Mouse (Mus musculus): Measurements from ENCODE around the gene Ppp2ca. TPM values are rescaled to one million over a fixed set of nuclear protein-coding genes. Genes with fewer than 3 reads are reported as not detected.
A peak's percentile ranks its signal among the peaks of the same experiment; 100 is the strongest.
"Not testable (repeated sequence)": the region's sequence is repeated elsewhere in the genome, so short reads cannot be mapped to it uniquely, and the experiment has no call there.

The Ppp2ca gene
- polyA plus RNA-seq, 1 experiment from 2014 or later, result 59.1 TPM

DNA sequence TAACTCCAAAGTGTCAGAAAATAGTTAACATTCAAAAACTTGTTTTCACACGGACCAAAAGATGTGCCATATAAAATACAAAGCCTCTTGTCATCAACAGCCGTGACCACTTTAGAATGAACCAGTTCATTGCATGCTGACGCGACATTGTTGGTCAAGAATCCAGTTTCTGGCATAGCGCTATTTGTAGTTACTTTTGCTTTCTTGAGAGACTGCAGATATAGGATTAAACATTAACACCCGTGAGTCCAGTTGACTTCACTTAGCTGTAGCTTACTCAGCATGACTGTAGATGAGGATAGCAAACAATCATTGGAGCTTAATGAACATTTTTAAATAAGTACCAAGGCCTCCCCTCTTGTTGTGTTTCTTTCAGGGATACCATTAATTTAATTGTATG lies 23.6 kb downstream of the Ppp2ca start:
- Histone ChIP-seq H3K27ac (no peak overlapping the region), H3K9ac (no peak overlapping the region), H3K27me3 (replicated peaks) (no peaks in the 10 kb centered on the region), H3K9me3 (replicated peaks) (no peaks in the 10 kb centered on the region), H3K36me3 (peaks cover 93% of the 10 kb centered on the region), H3K4me2 (no peak overlapping the region), H3K4me1 (peaks cover 21% of the 10 kb centered on the region), H3K4me3 (no peak overlapping the region)
- no peak for ATAC-seq
- WGBS (ENCODE audit: insufficient replicate concordance), result 91% methylated on average over 6 of the region's 6 CpGs

GRCm38 (mm10) chr11:52124468-52124867 lies 26.0 kb downstream of the Ppp2ca start:
- Histone ChIP-seq H3K9me3 (replicated peaks) (no peaks in the 10 kb centered on the region), H3K27me3 (replicated peaks) (no peaks in the 10 kb centered on the region), H3K4me1 (peaks cover 17% of the 10 kb centered on the region), H3K4me3 (no peak overlapping the region), H3K27ac (peak overlapping the region; percentile 17; the same call in 1 of the 2 replicates), H3K36me3 (peaks cover 73% of the 10 kb centered on the region), H3K4me2 (no peak overlapping the region), H3K9ac (no peak overlapping the region)
- WGBS (ENCODE audit: insufficient replicate concordance), result 61% methylated on average over 4 of the region's 4 CpGs
- ATAC-seq, result peak; percentile 35; the same call in 1 of the 2 replicates

- H3K9ac ChIP-seq, result no peak overlapping the region
- no peak overlapping the region for H3K27ac ChIP-seq
- H3K4me1 ChIP-seq, result peaks cover 17% of the 10 kb centered on the region
- H3K27me3 ChIP-seq (replicated peaks), result no peaks in the 10 kb centered on the region
- H3K4me2 ChIP-seq, result no peak overlapping the region
- no peak overlapping the region for H3K4me3 ChIP-seq
- peaks cover 47% of the 10 kb centered on the region for H3K36me3 ChIP-seq
- WGBS (ENCODE audit: insufficient replicate concordance), result 65% methylated on average over 3 of the region's 3 CpGs
- no peak for ATAC-seq
- H3K9me3 ChIP-seq (replicated peaks), result no peaks in the 10 kb centered on the region
Observed at GRCm38 (mm10) chr11:52127169-52127568, 28.7 kb downstream of the Ppp2ca start.

- Histone ChIP-seq H3K27me3 (replicated peaks) (no peaks in the 10 kb centered on the region), H3K9ac (no peak overlapping the region), H3K4me1 (peaks cover 17% of the 10 kb centered on the region), H3K27ac (no peak overlapping the region), H3K4me3 (no peak overlapping the region), H3K4me2 (no peak overlapping the region), H3K9me3 (replicated peaks) (no peaks in the 10 kb centered on the region), H3K36me3 (peaks cover 41% of the 10 kb centered on the region)
- no peak for ATAC-seq
- 65% methylated on average over 5 of the region's 5 CpGs for WGBS (ENCODE audit: insufficient replicate concordance)
Observed at GRCm38 (mm10) chr11:52127760-52128159, 29.3 kb downstream of the Ppp2ca start.

- Histone ChIP-seq H3K4me2 (no peak overlapping the region), H3K4me1 (peaks cover 16% of the 10 kb centered on the region), H3K9ac (no peak overlapping the region), H3K27me3 (replicated peaks) (no peaks in the 10 kb centered on the region), H3K36me3 (peaks cover 34% of the 10 kb centered on the region), H3K9me3 (replicated peaks) (no peaks in the 10 kb centered on the region), H3K4me3 (no peak overlapping the region), H3K27ac (no peak overlapping the region)
- no peak for ATAC-seq
- 71% methylated on average over 5 of the region's 5 CpGs for WGBS (ENCODE audit: insufficient replicate concordance)
Observed at GRCm38 (mm10) chr11:52128316-52129061, 30.0 kb downstream of the Ppp2ca start.

- ATAC-seq, result no peak
- WGBS (ENCODE audit: insufficient replicate concordance), result 37% methylated on average over 3 of the region's 3 CpGs
- peaks cover 12% of the 10 kb centered on the region for H3K4me1 ChIP-seq
Observed at GRCm38 (mm10) chr11:52129171-52129570, 30.7 kb downstream of the Ppp2ca start.

GRCm38 (mm10) chr11:52129621-52130450 lies 31.4 kb downstream of the Ppp2ca start:
- no peak for ATAC-seq
- peaks cover 6% of the 10 kb centered on the region; the same call in 1 of the 2 replicates for H3K4me1 ChIP-seq
- no peak overlapping the region for H3K27ac ChIP-seq
- H3K27me3 ChIP-seq (replicated peaks), result no peaks in the 10 kb centered on the region
- no peak overlapping the region for H3K9ac ChIP-seq
- no peak overlapping the region for H3K4me3 ChIP-seq
- no peaks in the 10 kb centered on the region for H3K9me3 ChIP-seq (replicated peaks)
- H3K4me2 ChIP-seq, result no peak overlapping the region
- WGBS (ENCODE audit: insufficient replicate concordance), result 79% methylated on average over 10 of the region's 10 CpGs
- H3K36me3 ChIP-seq, result peaks cover 20% of the 10 kb centered on the region

More at GRCm38 (mm10) chr11:52129171-52129570, 30.7 kb downstream of the Ppp2ca start:
- Histone ChIP-seq H3K27ac (no peak overlapping the region), H3K9ac (no peak overlapping the region), H3K4me2 (no peak overlapping the region), H3K27me3 (replicated peaks) (no peaks in the 10 kb centered on the region), H3K9me3 (replicated peaks) (no peaks in the 10 kb centered on the region), H3K4me3 (no peak overlapping the region), H3K36me3 (peaks cover 27% of the 10 kb centered on the region)

DNA sequence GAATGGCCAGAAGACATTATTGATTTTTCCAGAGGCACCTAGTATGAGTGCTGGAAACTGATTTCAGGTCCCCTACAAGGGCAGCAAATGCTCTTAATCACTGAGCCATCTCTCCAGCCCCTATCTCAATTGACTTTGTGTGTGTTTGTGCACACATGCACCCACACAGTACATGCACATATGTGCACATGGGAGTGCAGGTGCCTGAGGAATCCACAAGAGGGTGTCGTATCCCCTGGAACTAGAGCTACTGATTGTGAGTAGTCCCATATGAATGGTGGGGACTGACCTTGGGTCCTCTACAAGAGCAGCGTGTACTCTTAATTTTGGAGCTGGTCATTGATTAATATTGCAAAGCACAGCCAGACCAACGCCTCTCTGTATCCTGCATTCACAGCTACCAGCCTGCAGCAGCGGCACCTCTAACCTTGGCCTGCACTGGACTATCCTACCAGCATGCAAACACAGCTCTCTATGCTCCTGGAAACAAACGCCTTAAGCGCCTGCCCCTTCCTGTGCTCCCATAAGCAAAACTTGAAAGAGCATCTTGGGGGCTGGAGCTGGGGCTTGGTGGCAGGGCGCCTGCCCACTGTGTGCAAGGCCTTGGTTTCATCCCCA lies 32.1 kb downstream of the Ppp2ca start:
- no peak for ATAC-seq
- H3K27me3 ChIP-seq (replicated peaks), result no peaks in the 10 kb centered on the region
- no peaks in the 10 kb centered on the region for H3K4me1 ChIP-seq
- H3K9me3 ChIP-seq (replicated peaks), result 0 out of 2 replicates have a peak, but pooled peaks cover 6% of the 10 kb centered on the region
- peaks cover 13% of the 10 kb centered on the region; the same call in 1 of the 2 replicates for H3K36me3 ChIP-seq
- WGBS (ENCODE audit: insufficient replicate concordance), result 72% methylated on average over 7 of the region's 7 CpGs
- no peak overlapping the region for H3K9ac ChIP-seq
- H3K27ac ChIP-seq, result no peak overlapping the region
- no peak overlapping the region for H3K4me2 ChIP-seq
- no peak overlapping the region for H3K4me3 ChIP-seq

DNA sequence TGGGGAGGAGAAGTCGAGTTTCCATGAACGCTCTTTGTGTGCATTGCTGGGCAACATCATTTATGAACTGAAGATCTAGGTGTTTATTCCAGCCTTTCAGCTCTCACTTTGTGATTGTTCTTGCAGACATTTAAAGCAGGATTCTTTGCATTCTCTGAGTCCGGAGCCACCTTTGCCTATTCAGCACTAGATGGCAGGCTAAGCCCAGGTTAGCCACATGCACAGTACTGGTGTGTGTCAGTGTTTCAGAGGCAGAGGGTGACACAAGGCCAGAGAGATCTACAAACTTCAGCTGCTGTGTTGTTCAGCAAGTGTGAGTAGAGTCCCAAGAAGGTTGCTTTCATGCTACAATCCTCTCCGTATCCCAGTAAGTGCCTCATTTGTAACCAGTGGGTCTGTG lies 45.2 kb downstream of the Ppp2ca start:
- not testable (repeated sequence) for H3K4me3 ChIP-seq; H3K9ac ChIP-seq; H3K4me1 ChIP-seq; H3K4me2 ChIP-seq; H3K27me3 ChIP-seq (replicated peaks); ATAC-seq; H3K36me3 ChIP-seq; H3K27ac ChIP-seq; H3K9me3 ChIP-seq (replicated peaks)
- WGBS (ENCODE audit: insufficient replicate concordance), result 40% methylated on average over 4 of the region's 4 CpGs

DNA sequence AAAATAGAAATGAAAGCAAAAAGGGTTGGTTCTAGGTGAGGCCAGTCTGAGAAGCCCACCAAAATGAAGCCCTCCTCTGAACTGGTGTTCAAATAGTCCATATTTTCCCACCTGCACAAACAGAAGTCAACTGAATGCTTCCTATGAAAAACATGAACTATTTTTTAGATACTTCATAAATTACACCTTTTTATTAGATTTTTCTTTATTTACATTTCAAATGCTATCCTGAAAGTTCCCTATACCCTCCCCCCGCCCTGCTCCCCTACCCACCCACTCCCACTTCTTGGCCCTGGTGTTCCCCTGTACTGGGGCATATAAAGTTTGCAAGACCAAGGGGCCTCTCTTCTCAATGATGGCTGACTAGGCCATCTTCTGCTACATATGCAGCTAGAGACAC lies 46.9 kb downstream of the Ppp2ca start, which contains the start of gene Olfr1373:
Gene Olfr1373, minus strand, starts transcription at position 101 of the 400 bp plus-strand sequence.
- H3K4me1 ChIP-seq; H3K27ac ChIP-seq; H3K9ac ChIP-seq; H3K36me3 ChIP-seq; ATAC-seq; H3K4me2 ChIP-seq; H3K27me3 ChIP-seq (replicated peaks); H3K4me3 ChIP-seq; H3K9me3 ChIP-seq (replicated peaks): not testable (repeated sequence)
- 60% methylated on average over 1 of the region's 1 CpGs for WGBS (ENCODE audit: insufficient replicate concordance)

DNA sequence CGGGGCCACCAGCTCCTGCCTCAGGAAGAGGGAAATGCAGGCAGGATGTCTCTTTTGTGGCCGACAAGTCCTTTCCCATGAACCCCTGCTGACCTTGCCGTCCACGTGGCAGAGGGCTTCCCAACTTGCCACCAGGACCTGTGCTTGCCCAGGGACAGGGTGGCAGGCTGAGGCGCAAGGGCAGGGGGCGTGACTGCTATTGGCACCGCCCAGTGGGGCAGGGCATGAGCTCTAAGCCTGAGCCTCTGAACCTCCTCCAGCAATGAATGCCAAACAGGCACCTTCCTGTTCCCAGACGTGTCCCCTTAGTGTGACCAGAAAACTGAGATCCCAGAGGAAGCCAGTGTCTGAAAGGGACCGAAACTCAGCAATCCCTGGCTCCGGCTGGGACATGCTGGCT lies 65.4 kb downstream of the Ppp2ca start:
- Histone ChIP-seq H3K4me2 (no peak overlapping the region), H3K9me3 (replicated peaks) (no peaks in the 10 kb centered on the region)
- no peak for ATAC-seq

DNA sequence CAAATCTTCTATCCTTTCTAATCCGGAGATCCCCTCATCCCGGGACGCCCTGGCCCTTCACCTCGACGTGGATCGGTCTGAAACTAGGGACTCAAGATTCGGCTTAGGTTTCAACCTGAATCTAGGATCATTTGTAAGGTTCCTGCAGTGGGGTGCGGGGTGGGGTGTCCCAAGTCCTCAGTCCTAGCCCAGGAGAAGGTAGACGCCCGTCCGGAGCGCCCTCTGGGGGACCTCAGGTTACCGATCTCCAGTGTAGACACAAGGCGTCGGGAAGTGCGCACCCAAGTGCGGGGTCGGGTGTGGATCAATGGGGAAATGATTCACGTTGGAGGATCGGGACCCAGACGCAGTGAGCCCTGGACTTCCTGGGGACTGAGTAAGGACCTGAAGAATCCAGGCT lies 68.6 kb downstream of the Ppp2ca start:
- peaks cover 72% of the 10 kb centered on the region for H3K27me3 ChIP-seq (replicated peaks)
- peak overlapping the region; percentile 66; the same call in 1 of the 2 replicates for H3K4me2 ChIP-seq
- no peak overlapping the region for H3K4me3 ChIP-seq
- ATAC-seq, result no peak
- no peak overlapping the region for H3K27ac ChIP-seq
- H3K9me3 ChIP-seq (replicated peaks), result no peaks in the 10 kb centered on the region
- H3K36me3 ChIP-seq, result no peaks in the 10 kb centered on the region
- 2% methylated on average over 21 of the region's 21 CpGs for WGBS (ENCODE audit: insufficient replicate concordance)
- no peaks in the 10 kb centered on the region for H3K4me1 ChIP-seq
- H3K9ac ChIP-seq, result no peak overlapping the region

More for the DNA sequence above, 65.4 kb downstream of the Ppp2ca start:
- no peak overlapping the region for H3K27ac ChIP-seq
- H3K27me3 ChIP-seq (replicated peaks), result peaks cover 48% of the 10 kb centered on the region
- no peak overlapping the region for H3K9ac ChIP-seq
- H3K4me1 ChIP-seq, result no peaks in the 10 kb centered on the region
- no peak overlapping the region for H3K4me3 ChIP-seq
- H3K36me3 ChIP-seq, result no peaks in the 10 kb centered on the region
- WGBS (ENCODE audit: insufficient replicate concordance), result 23% methylated on average over 10 of the region's 10 CpGs
